Mouse (Mus musculus) cortical plate, adult 2 months (tissue): ENCODE data around the gene Baz1b. TPM values are rescaled to one million over a fixed set of nuclear protein-coding genes. Genes with fewer than 3 reads are reported as not detected.

Experiments
- H3K27ac ChIP-seq: fragments of 200-500 bp; 2 replicates; pipeline ENCODE4 v1.5.1; 2012; ENCODE audit warnings: low read length, control low read depth, inconsistent platforms; ENCODE audit not compliant: insufficient read depth
- H3K4me1 ChIP-seq: fragments of 200-500 bp; 2 replicates; pipeline ENCODE4 v1.6.1; 2011; ENCODE audit warnings: low read length; ENCODE audit not compliant: control insufficient read depth, insufficient read depth
- H3K4me3 ChIP-seq: fragments of 200-500 bp; 2 replicates; pipeline ENCODE4 v1.5.1; 2011; ENCODE audit warnings: mild to moderate bottlenecking, low read length, control low read depth; ENCODE audit not compliant: insufficient read depth
- CTCF ChIP-seq: fragments of 200-500 bp; IDR thresholded peaks from 2 replicates; pipeline ENCODE4 v1.5.1; 2011; ENCODE audit warnings: mild to moderate bottlenecking, control low read depth, low read length; ENCODE audit not compliant: insufficient read depth; ENCODE audit errors: extremely low read depth
- POLR2A ChIP-seq: fragments of 200-500 bp; IDR thresholded peaks from 2 replicates; pipeline ENCODE4 v1.6.1; 2011; ENCODE audit warnings: mild to moderate bottlenecking, low read length, control low read depth; ENCODE audit not compliant: insufficient read depth; ENCODE audit errors: extremely low read depth
- polyA plus RNA-seq: library from polyadenylated mRNA; depleted of rRNA; stranded (reverse); fragments of >200 nt; gene quantifications from 2 replicates; pipeline ENCODE4 v1.2.3, GENCODE M21; 2012; rRNA removed

The Baz1b gene
- polyA plus RNA-seq, 1 experiment, result 58.4 TPM

DNA sequence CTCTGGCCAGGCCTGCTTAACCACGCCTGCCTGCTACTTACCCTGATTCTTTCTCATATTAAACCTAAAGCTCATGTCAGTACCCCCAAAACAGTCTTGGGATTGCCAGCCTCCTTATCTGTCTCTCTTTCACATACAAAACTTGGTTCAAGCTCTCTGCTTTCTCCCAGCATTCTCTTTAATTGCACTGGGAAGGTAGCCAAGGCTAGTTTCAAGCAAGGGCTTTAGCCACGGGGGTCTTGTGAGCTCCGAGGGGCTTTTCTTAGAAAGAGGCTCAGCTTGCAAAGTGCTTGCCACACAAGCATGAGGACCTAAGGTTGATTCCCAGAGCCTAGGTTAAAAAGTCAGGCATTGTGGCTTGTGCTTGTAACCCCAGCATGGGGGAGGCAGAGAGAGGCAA lies 98.1 kb downstream of the Baz1b start:
- no peak overlapping the region for H3K27ac ChIP-seq
- no peak overlapping the region for H3K4me3 ChIP-seq
- H3K4me1 ChIP-seq, result no peaks in the 10 kb centered on the region
- TF ChIP-seq CTCF (no peak), POLR2A (no peak)

DNA sequence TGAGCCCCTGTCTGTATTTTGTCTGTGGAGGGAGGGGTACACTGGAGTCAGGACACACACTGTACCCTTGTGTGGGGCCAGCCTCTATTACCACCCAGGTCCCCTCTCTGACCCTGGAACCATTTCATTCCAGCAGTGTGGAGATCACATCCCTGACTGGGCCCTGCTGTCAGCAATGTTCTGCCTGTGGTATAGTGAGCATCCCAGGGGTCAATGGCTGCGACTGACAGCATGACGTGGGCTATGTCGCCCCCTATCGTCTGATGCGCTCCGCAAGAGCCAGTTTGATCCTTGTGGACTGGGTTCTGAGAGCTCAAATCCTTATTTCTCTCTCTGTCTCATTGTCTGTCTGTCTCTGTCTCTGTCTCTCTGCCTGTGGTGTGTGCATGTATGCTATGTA lies 99.1 kb downstream of the Baz1b start:
- H3K27ac ChIP-seq, result no peak overlapping the region
- TF ChIP-seq POLR2A (no peak), CTCF (peak; percentile 97)
- no peaks in the 10 kb centered on the region for H3K4me1 ChIP-seq
- H3K4me3 ChIP-seq, result no peak overlapping the region

DNA sequence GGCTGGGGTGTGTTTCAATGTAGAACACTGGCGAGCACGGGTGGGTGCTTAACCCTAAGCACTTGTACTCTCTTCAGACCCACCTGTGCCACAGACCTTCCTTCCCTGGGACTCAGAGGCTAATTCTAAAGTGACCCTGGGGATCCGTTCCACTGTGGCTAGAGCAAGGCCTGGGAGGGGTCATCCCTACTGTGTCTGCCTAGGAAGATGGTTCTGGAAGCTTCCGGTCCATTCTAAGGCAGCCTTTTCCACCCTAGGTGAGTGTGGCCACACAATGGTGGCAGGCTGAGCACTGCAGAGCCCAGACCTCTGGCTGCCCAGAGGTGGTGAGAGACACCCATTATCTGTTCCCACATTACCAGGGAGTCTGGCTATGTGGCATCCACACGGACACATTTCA lies 99.9 kb downstream of the Baz1b start:
- H3K4me3 ChIP-seq, result no peak overlapping the region
- H3K4me1 ChIP-seq, result no peaks in the 10 kb centered on the region
- TF ChIP-seq CTCF (no peak), POLR2A (no peak)
- H3K27ac ChIP-seq, result no peak overlapping the region

DNA sequence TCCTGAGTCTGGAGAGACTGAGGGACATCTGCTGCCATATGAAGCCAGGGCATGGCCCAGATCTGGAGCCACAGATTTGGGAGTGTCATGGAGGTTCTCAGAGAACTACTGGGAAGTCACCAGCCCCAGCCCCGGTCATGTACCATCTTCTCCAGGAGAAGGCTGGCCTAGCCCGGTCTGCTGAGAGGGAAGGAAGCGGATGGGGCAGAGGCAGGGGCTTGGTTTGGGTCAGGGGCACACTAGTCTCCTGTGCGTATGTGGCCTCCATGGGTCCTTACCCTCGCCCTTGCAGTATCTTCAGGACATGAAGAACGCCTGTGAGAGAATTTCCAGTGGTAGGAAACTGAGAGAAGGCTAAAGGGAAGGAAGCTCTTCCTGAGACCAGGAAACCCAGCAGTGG lies 103.6 kb downstream of the Baz1b start:
- Histone ChIP-seq H3K4me3 (no peak overlapping the region), H3K27ac (no peak overlapping the region), H3K4me1 (no peaks in the 10 kb centered on the region)
- TF ChIP-seq CTCF, result no peak
- no peak for TF ChIP-seq POLR2A

DNA sequence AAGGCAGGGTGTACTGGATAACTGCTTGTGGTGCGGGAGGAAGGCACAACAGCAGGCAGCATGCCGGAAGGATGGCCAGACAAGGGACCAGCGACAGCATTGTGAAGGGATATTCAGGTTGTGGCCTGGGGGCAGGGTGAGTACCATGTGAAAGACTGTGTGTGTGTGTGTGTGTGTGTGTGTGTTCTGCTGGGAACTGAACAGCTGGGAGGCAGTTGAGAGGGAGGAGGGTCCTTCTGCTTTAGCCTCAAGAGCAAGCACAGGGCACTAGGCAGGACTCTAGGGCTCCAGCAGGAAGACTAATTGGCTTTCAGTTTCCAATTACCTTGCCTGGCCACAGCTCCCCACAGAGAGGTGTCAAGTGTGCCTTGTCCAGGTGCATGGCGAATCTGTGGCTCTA lies 104.1 kb downstream of the Baz1b start:
- TF ChIP-seq CTCF (no peak), POLR2A (no peak)
- Histone ChIP-seq H3K4me1 (no peaks in the 10 kb centered on the region), H3K27ac (no peak overlapping the region), H3K4me3 (no peak overlapping the region)

DNA sequence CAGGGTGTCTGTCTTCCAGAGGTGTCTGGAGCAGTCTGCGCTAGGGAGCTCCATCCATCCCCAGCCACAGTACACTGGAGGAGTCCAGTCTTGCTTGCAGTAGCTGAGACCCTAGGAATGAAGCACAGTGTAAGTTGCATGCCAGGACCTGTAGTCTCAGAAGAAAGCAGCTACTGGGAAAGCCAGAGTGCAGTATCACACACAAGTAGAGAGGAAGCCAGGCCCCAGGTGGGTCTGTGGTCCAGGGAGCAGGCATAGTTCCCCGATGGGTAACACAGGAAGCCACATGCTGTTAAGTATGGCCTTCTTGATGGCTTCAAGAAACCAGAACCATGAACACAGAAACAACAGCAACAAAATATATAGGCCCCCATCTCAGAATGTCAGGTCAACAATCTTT lies 104.9 kb downstream of the Baz1b start:
- TF ChIP-seq CTCF (no peak), POLR2A (no peak)
- Histone ChIP-seq H3K4me1 (no peaks in the 10 kb centered on the region), H3K4me3 (no peak overlapping the region), H3K27ac (no peak overlapping the region)

Other genes starting within 250 kb of the Baz1b start
- 0.04 and 0.08 TPM in 2 replicates for gene Cldn4, start 240.3 kb upstream of the Baz1b start, polyA plus RNA-seq
- gene Cldn3, start 201.1 kb upstream of the Baz1b start, polyA plus RNA-seq, result 0.21 and 0.23 TPM in 2 replicates
- 78.3 and 80.1 TPM in 2 replicates for gene Abhd11, start 178.1 kb upstream of the Baz1b start, polyA plus RNA-seq
- gene Stx1a, start 163.8 kb upstream of the Baz1b start, polyA plus RNA-seq, result 545 and 568 TPM in 2 replicates
- gene Dnajc30, start 123.1 kb upstream of the Baz1b start, polyA plus RNA-seq, result 58.3 and 58.4 TPM in 2 replicates
- gene Bud23, start 122.3 kb upstream of the Baz1b start, polyA plus RNA-seq, result 66.6 and 82.3 TPM in 2 replicates
- gene Vps37d, start 109.0 kb upstream of the Baz1b start, polyA plus RNA-seq, result 26.6 and 29.4 TPM in 2 replicates
- gene Mlxipl, start 97.4 kb upstream of the Baz1b start, polyA plus RNA-seq, result 4.2 and 5.0 TPM in 2 replicates
- 11.7 and 11.9 TPM in 2 replicates for gene Tbl2, start 37.6 kb upstream of the Baz1b start, polyA plus RNA-seq
- 43.7 and 45.3 TPM in 2 replicates for gene Bcl7b, start 19.0 kb upstream of the Baz1b start, polyA plus RNA-seq
- 5.5 and 6.0 TPM in 2 replicates for gene Fzd9, start 64.0 kb downstream of the Baz1b start, polyA plus RNA-seq
- gene Fkbp6, start 162.8 kb downstream of the Baz1b start, polyA plus RNA-seq, result 0.11 and 0.13 TPM in 2 replicates
- gene Trim50, start 166.0 kb downstream of the Baz1b start, polyA plus RNA-seq, result not detected in 2 replicates
- gene Nsun5, start 182.7 kb downstream of the Baz1b start, polyA plus RNA-seq, result 33.6 and 34.4 TPM in 2 replicates
- gene Pom121, start 207.3 kb downstream of the Baz1b start, polyA plus RNA-seq, result 26.6 and 26.9 TPM in 2 replicates